Mouse (Mus musculus) forebrain, embryonic 13.5 days (tissue): ENCODE results near the gene Dnajc13. TPM values are rescaled to one million over a fixed set of nuclear protein-coding genes. Genes with fewer than 3 reads are reported as not detected.
A peak's percentile ranks its signal among the peaks of the same experiment; 100 is the strongest.

Experiments used
- ATAC-seq: fragments of 200-750 bp; cut with Nextera tagmentation; 2 replicates; pipeline ENCODE4 v1.8.0; 2017
- H3K27ac ChIP-seq: fragments of 300-500 bp; sonication (generic); 2 replicates; pipeline ENCODE4 v1.5.1; 2015; ENCODE audit warnings: inconsistent platforms, mild to moderate bottlenecking, moderate library complexity
- H3K27me3 ChIP-seq: fragments of 300-500 bp; sonication (generic); 2 replicates; pipeline ENCODE4 v1.6.1; 2015; ENCODE audit warnings: mild to moderate bottlenecking, inconsistent platforms
- H3K36me3 ChIP-seq: fragments of 300-500 bp; sonication (generic); 2 replicates; pipeline ENCODE4 v1.6.1; 2015; ENCODE audit warnings: mild to moderate bottlenecking, inconsistent platforms; ENCODE audit not compliant: poor library complexity, severe bottlenecking
- H3K4me1 ChIP-seq: fragments of 300-500 bp; sonication (generic); 2 replicates; pipeline ENCODE4 v1.6.1; 2015; ENCODE audit warnings: inconsistent platforms
- H3K4me2 ChIP-seq: fragments of 300-500 bp; sonication (generic); 2 replicates; pipeline ENCODE4 v1.6.1; 2015; ENCODE audit warnings: inconsistent platforms, mild to moderate bottlenecking, moderate library complexity
- H3K4me3 ChIP-seq: fragments of 300-500 bp; sonication (generic); 2 replicates; pipeline ENCODE4 v1.5.1; 2015; ENCODE audit warnings: mild to moderate bottlenecking, inconsistent platforms
- H3K9ac ChIP-seq: fragments of 300-500 bp; sonication (generic); 2 replicates; pipeline ENCODE4 v1.6.1; 2015; ENCODE audit warnings: mild to moderate bottlenecking, inconsistent platforms
- H3K9me3 ChIP-seq: fragments of 300-500 bp; sonication (generic); replicated peaks from 2 replicates; pipeline ENCODE4 v1.6.1; 2016; ENCODE audit warnings: inconsistent platforms
- WGBS: fragments of 180-500 bp; shearing (Covaris S2); methylation state at CpG from one replicate; pipeline ENCODE4 v1.1.7; 2015; 5-methylcytosine and 5-hydroxymethylcytosine counted together
- polyA plus RNA-seq: library from polyadenylated mRNA; unstranded; fragments of >200 nt; fragmentation: Nextera tagmentation; extraction: Ambion mirVana; gene quantifications from 2 replicates; pipeline ENCODE4 v1.2.1, GENCODE M21; 2015

The Dnajc13 gene
- 16.7 and 18.6 TPM in 2 replicates for polyA plus RNA-seq

DNA sequence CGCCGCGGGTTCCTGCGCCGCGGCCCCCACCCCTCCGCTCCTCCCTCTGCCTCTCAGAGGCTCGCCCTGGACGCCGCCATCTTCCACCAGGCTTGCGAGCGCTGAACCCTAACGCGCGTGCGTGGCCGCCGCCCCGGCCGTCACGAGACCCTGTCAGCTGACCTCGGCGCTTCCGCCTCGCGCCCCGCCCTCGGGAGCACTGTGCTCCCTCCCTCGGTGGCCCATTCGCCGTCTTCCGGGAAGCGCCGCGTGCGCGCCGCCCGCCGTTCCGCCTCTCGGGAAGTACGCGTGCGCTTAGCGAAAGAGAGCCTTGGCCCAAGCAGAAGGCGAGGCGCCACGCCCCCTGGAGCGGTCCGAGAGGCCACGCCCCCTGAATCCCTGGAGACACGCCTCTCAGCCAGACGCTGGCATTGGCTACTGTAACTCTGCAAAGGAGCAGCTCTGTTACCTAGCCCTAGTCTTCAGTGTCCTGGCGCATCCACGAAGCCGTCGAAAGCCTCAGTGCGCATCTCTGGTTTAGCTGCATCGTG, at the start of gene Dnajc13:
Gene Dnajc13, minus strand, starts transcription at position 108 of the 530 bp plus-strand sequence.
- Histone ChIP-seq H3K4me3 (peak within 1 kb of the TSS; percentile 95), H3K36me3 (no peaks in the 10 kb centered on the region), H3K4me2 (peak within 1 kb of the TSS; percentile 88), H3K4me1 (peaks cover 20% of the 10 kb centered on the region), H3K27ac (peak within 1 kb of the TSS; percentile 87), H3K9me3 (no peaks in the 10 kb centered on the region), H3K27me3 (no peaks in the 10 kb centered on the region), H3K9ac (peak within 1 kb of the TSS; percentile 91)
- ATAC-seq: peak; percentile 98
- WGBS: 0% methylated on average over 45 of the region's 60 CpGs

- no peak for ATAC-seq
- Histone ChIP-seq H3K9me3 (no peaks in the 10 kb centered on the region), H3K27me3 (no peaks in the 10 kb centered on the region), H3K4me2 (no peak overlapping the region), H3K27ac (no peak overlapping the region), H3K4me1 (no peaks in the 10 kb centered on the region), H3K4me3 (no peak overlapping the region), H3K36me3 (no peaks in the 10 kb centered on the region), H3K9ac (no peak overlapping the region)
- WGBS: 13% methylated on average over 6 of the region's 6 CpGs
Measured at GRCm38 (mm10) chr9:104306734-104307133, 44.0 kb upstream of the Dnajc13 start.

- Histone ChIP-seq H3K27me3 (no peaks in the 10 kb centered on the region), H3K36me3 (no peaks in the 10 kb centered on the region), H3K9me3 (no peaks in the 10 kb centered on the region), H3K9ac (no peak overlapping the region), H3K4me1 (no peaks in the 10 kb centered on the region), H3K27ac (no peak overlapping the region), H3K4me2 (no peak overlapping the region), H3K4me3 (no peak overlapping the region)
- 92% methylated on average over 6 of the region's 6 CpGs for WGBS
- no peak for ATAC-seq
Measured at GRCm38 (mm10) chr9:104305333-104306111, 42.8 kb upstream of the Dnajc13 start.

DNA sequence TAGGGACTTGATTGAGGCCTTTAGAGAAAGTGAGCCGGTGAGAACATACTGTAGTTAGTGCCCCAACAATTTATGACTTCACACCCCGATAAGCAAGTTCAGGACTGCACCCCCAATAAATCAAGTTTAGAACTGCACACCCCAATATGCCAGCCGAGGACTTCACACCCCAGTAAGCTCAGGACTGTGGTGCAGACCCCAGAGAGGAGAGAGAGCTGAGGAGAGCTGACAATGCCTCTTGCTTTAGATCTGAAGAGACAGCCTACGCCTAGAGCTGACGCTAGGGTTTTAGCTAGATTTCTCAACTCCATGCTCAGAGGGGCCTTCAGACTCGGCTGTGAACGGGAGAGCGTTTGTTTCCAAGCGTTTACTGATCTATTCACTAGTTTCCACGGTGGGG, 42.1 kb upstream of the Dnajc13 start:
- Histone ChIP-seq H3K27me3 (no peaks in the 10 kb centered on the region), H3K4me3 (no peak overlapping the region), H3K36me3 (no peaks in the 10 kb centered on the region), H3K4me1 (no peaks in the 10 kb centered on the region), H3K9me3 (no peaks in the 10 kb centered on the region), H3K9ac (no peak overlapping the region), H3K27ac (no peak overlapping the region), H3K4me2 (no peak overlapping the region)
- 79% methylated on average over 10 of the region's 10 CpGs for WGBS
- ATAC-seq: no peak

GRCm38 (mm10) chr9:104304376-104304775, 41.6 kb upstream of the Dnajc13 start:
- WGBS: 75% methylated on average over 4 of the region's 4 CpGs
- Histone ChIP-seq H3K9ac (no peak overlapping the region), H3K4me3 (no peak overlapping the region), H3K4me1 (no peaks in the 10 kb centered on the region), H3K4me2 (no peak overlapping the region), H3K27me3 (no peaks in the 10 kb centered on the region), H3K9me3 (no peaks in the 10 kb centered on the region), H3K36me3 (no peaks in the 10 kb centered on the region), H3K27ac (no peak overlapping the region)
- ATAC-seq: no peak

GRCm38 (mm10) chr9:104300569-104300968, 37.8 kb upstream of the Dnajc13 start:
- 86% methylated on average over 12 of the region's 12 CpGs for WGBS
- Histone ChIP-seq H3K27me3 (no peaks in the 10 kb centered on the region), H3K36me3 (no peaks in the 10 kb centered on the region), H3K4me2 (no peak overlapping the region), H3K9me3 (no peaks in the 10 kb centered on the region), H3K4me1 (no peaks in the 10 kb centered on the region), H3K9ac (no peak overlapping the region), H3K27ac (no peak overlapping the region), H3K4me3 (no peak overlapping the region)
- no peak for ATAC-seq

DNA sequence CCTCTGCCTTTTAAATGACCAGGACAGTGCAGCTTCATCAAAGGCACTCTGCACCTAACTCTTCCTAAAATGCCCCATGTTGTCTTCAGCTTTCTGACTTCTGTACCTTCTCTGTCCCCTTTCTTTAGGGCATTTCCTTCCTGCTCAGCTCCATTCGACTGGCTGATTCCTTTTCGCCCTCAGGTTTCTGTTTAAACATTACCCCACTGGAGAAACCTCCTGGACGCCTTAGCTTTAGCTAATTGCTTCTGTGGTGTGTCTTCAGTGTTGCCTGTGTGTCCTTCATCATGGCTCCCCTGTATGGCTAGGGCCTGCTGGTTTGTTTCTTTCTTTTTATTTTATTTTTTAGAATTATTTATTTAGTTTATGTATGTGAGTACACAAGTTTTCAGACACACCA, 34.3 kb upstream of the Dnajc13 start:
- H3K4me1 ChIP-seq: no peaks in the 10 kb centered on the region
- no peak for ATAC-seq
- H3K27ac ChIP-seq: no peak overlapping the region
- no peak overlapping the region for H3K9ac ChIP-seq
- H3K4me2 ChIP-seq: no peak overlapping the region
- no peaks in the 10 kb centered on the region for H3K36me3 ChIP-seq
- H3K9me3 ChIP-seq: no peaks in the 10 kb centered on the region
- 84% methylated on average over 3 of the region's 3 CpGs for WGBS
- no peaks in the 10 kb centered on the region for H3K27me3 ChIP-seq
- H3K4me3 ChIP-seq: no peak overlapping the region

DNA sequence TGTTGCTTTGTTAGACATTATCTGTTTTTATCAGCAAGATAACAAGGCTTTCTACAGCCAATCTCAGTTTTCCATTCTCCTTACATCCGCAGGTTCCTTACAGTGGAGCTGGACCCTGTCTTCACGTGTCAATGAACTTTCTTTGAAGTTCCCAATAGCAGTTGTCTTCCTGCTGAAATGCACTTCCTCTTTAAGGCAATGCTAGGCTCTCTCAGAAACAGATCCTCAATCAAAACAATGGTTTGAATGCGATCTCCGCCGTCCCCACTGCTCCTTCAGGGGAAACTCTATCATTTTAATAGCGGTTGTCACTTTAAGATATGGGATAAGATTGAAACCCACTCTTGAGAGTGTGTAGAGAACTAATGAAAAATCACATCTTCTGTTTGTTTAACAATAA, 22.2 kb upstream of the Dnajc13 start:
- Histone ChIP-seq H3K27me3 (no peaks in the 10 kb centered on the region), H3K9me3 (no peaks in the 10 kb centered on the region), H3K4me2 (no peak overlapping the region), H3K9ac (no peak overlapping the region), H3K27ac (no peak overlapping the region), H3K4me3 (no peak overlapping the region), H3K36me3 (no peaks in the 10 kb centered on the region), H3K4me1 (no peaks in the 10 kb centered on the region)
- 77% methylated on average over 6 of the region's 6 CpGs for WGBS
- ATAC-seq: no peak

DNA sequence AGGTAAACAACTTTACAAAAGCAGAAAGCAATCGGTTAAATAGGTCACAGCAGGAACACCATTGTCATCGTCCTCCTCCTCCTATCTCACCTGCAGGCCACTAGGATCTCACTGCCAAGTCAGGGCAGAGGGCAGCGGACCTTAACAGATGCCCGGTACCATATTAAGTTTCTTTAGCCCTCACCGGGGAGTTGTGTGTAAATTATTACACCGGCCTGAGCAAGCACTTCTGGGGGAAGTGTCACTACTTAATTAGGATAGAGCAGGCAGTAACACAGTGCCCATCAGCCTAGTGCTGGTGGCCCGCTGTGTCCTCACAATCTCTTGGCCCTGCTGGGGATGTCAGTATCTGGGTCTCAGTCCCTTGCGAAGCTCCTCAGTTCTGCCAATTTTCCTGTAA, 19.8 kb upstream of the Dnajc13 start:
- no peak for ATAC-seq

GRCm38 (mm10) chr9:104281737-104282136, 19.0 kb upstream of the Dnajc13 start:
- H3K36me3 ChIP-seq: no peaks in the 10 kb centered on the region
- no peak overlapping the region for H3K4me2 ChIP-seq
- H3K27me3 ChIP-seq: no peaks in the 10 kb centered on the region
- no peak overlapping the region for H3K27ac ChIP-seq
- no peaks in the 10 kb centered on the region for H3K4me1 ChIP-seq
- no peak overlapping the region for H3K4me3 ChIP-seq
- no peak for ATAC-seq
- whole genome bisulfite sequencing: 82% methylated on average over 5 of the region's 5 CpGs
- no peaks in the 10 kb centered on the region for H3K9me3 ChIP-seq
- H3K9ac ChIP-seq: no peak overlapping the region

More for the DNA sequence above, 19.8 kb upstream of the Dnajc13 start:
- Histone ChIP-seq H3K27me3 (no peaks in the 10 kb centered on the region), H3K4me2 (no peak overlapping the region), H3K9ac (no peak overlapping the region), H3K4me1 (no peaks in the 10 kb centered on the region), H3K36me3 (no peaks in the 10 kb centered on the region), H3K27ac (no peak overlapping the region), H3K4me3 (no peak overlapping the region), H3K9me3 (no peaks in the 10 kb centered on the region)
- 17% methylated on average over 8 of the region's 8 CpGs for WGBS

- H3K9ac ChIP-seq: no peak overlapping the region
- H3K4me2 ChIP-seq: no peak overlapping the region
- no peak for ATAC-seq
- H3K9me3 ChIP-seq: no peaks in the 10 kb centered on the region
- WGBS: 72% methylated on average over 8 of the region's 8 CpGs
- H3K4me3 ChIP-seq: no peak overlapping the region
- H3K27me3 ChIP-seq: no peaks in the 10 kb centered on the region
- no peak overlapping the region for H3K27ac ChIP-seq
- H3K36me3 ChIP-seq: no peaks in the 10 kb centered on the region
- H3K4me1 ChIP-seq: no peaks in the 10 kb centered on the region
Measured at GRCm38 (mm10) chr9:104280725-104281495, 18.2 kb upstream of the Dnajc13 start.

- 0 out of 2 replicates have a peak overlapping the region, but pooled peaks have one; percentile 38 for H3K9ac ChIP-seq
- 0 out of 2 replicates have a peak, but pooled peaks cover 4% of the 10 kb centered on the region for H3K27me3 ChIP-seq
- H3K27ac ChIP-seq: no peak overlapping the region
- peak overlapping the region; percentile 40 for H3K4me2 ChIP-seq
- ATAC-seq: peak; percentile 65
- H3K4me3 ChIP-seq: peak overlapping the region; percentile 13
- H3K4me1 ChIP-seq: no peaks in the 10 kb centered on the region
- H3K9me3 ChIP-seq: no peaks in the 10 kb centered on the region
- H3K36me3 ChIP-seq: no peaks in the 10 kb centered on the region
- WGBS: 24% methylated on average over 18 of the region's 18 CpGs
Measured at GRCm38 (mm10) chr9:104277528-104278162, 14.9 kb upstream of the Dnajc13 start.
